ENCODE assay signal across 18 mouse cellular contexts in genomic region chr10:60622836-60623235, GRCm38 (mm10).
DNase-seq lines count a peak whose midpoint lies in the region; ATAC-seq lines count a peak whose summit lies in the region.
"Had no signal": no experiment of that assay in that cellular context is flagged by ENCODE, and none has a peak within 500 bp of the region (broad histone marks: within the 10 kb centered on the region; RNA-seq: fewer than 3 reads in every experiment).

No protein-coding gene starts in this region.

- H3K27me3 ChIP-seq in heart, embryonic 12.5 days (replicated peaks) = peaks cover 26% of the 10 kb centered on the region
- peaks cover 5% of the 10 kb centered on the region for H3K27me3 ChIP-seq in heart, embryonic 11.5 days (ENCODE audit: control insufficient read depth, insufficient read depth, low read length)
- H3K27me3 ChIP-seq: forebrain, embryonic 15.5 days; liver, embryonic 15.5 days had no signal

- no peaks in the 10 kb centered on the region for H3K4me1 ChIP-seq in heart, embryonic 12.5 days (replicated peaks)
- H3K4me1 ChIP-seq in heart, embryonic 11.5 days (ENCODE audit: control insufficient read depth, insufficient read depth, low read length) = no peaks in the 10 kb centered on the region; the same call in 1 of the 2 replicates
- H3K4me1 ChIP-seq: limb, embryonic 13.5 days; liver, embryonic 15.5 days had no signal

- 0 out of 2 replicates have a peak, but pooled peaks cover 3% of the 10 kb centered on the region for H3K9me3 ChIP-seq in heart, embryonic 12.5 days (replicated peaks)
- no peaks in the 10 kb centered on the region; the same call in 1 of the 2 replicates for H3K9me3 ChIP-seq in heart, embryonic 11.5 days (replicated peaks; ENCODE audit: control insufficient read depth, low read length)
- H3K9me3 ChIP-seq: forebrain, embryonic 15.5 days; limb, embryonic 13.5 days; liver, embryonic 15.5 days had no signal

- H3K36me3 ChIP-seq in heart, embryonic 12.5 days = no peaks in the 10 kb centered on the region
- no peaks in the 10 kb centered on the region for H3K36me3 ChIP-seq in heart, embryonic 11.5 days (ENCODE audit: control insufficient read depth, insufficient read depth, low read length)
- H3K36me3 ChIP-seq: forebrain, embryonic 15.5 days; limb, embryonic 13.5 days; liver, embryonic 15.5 days had no signal

- WGBS in heart, embryonic 12.5 days = 64% methylated on average over 12 of the region's 12 CpGs
- WGBS in heart, embryonic 11.5 days (ENCODE audit: insufficient replicate concordance) = 59% methylated on average over 12 of the region's 12 CpGs

- no peak overlapping the region for H3K27ac ChIP-seq in heart, embryonic 12.5 days (ENCODE audit: poor library complexity, severe bottlenecking)
- H3K27ac ChIP-seq in heart, embryonic 11.5 days (ENCODE audit: low read depth, low read length) = no peak overlapping the region
- H3K27ac ChIP-seq: forebrain, embryonic 15.5 days; gastrocnemius, adult 2 months; limb, embryonic 13.5 days; liver, embryonic 15.5 days had no signal

- 0 out of 2 replicates have a peak, but pooled peaks have one; percentile 18 for ATAC-seq in heart, embryonic 12.5 days (ENCODE audit: insufficient number of reproducible peaks, low FRiP score)
- no peak for ATAC-seq in heart, embryonic 11.5 days (replicated peaks; ENCODE audit: insufficient number of reproducible peaks, low FRiP score, low TSS enrichment)
- ATAC-seq: forebrain, embryonic 15.5 days; hindbrain, embryonic 16.5 days had no signal

- intact Hi-C loops in heart, postnatal 25 days (cut with DNase I) = loop anchor here (10.0 kb wide), 1 partner anchor 62 kb away; no protein-coding TSS in a partner anchor

- no peak overlapping the region for H3K4me3 ChIP-seq in heart, embryonic 12.5 days
- H3K4me3 ChIP-seq in heart, embryonic 11.5 days (ENCODE audit: low read depth, low read length) = no peak overlapping the region
- H3K4me3 ChIP-seq: erythroblast, embryonic 14.5 days; forebrain, embryonic 15.5 days; gastrocnemius, adult 2 months; limb, embryonic 13.5 days; liver, embryonic 15.5 days had no signal

- no peak overlapping the region for H3K9ac ChIP-seq in heart, embryonic 12.5 days
- H3K9ac ChIP-seq in heart, embryonic 11.5 days (ENCODE audit: low read depth, low read length) = no peak overlapping the region
- H3K9ac ChIP-seq: forebrain, embryonic 15.5 days; limb, embryonic 13.5 days; liver, embryonic 15.5 days had no signal

- no peak overlapping the region for H3K4me2 ChIP-seq in heart, embryonic 12.5 days
- no peak overlapping the region for H3K4me2 ChIP-seq in heart, embryonic 11.5 days
- H3K4me2 ChIP-seq: forebrain, embryonic 15.5 days; limb, embryonic 13.5 days; liver, embryonic 15.5 days had no signal

- DNase-seq in heart, postnatal 25 days (ENCODE audit: low spot score) = no peak
- DNase-seq in ovary, adult 18-20 months (ENCODE audit: low spot score) = peak; percentile 40
- DNase-seq in ovary, postnatal 14 days (ENCODE audit: low spot score) = no peak
- peak; percentile 14 to 43 for DNase-seq in kidney, postnatal 4 days
- no peak for DNase-seq in left cerebral cortex, adult 11 months (ENCODE audit: low spot score)
- DNase-seq in gastrocnemius, adult 8-10 months (ENCODE audit: low spot score in 2 of 2) = no peak
- DNase-seq: cerebellum, postnatal 14 days; gastrocnemius, adult 2 months; heart, adult 18-20 months; lung, postnatal 14 days; right cerebral cortex, postnatal 4 days had no signal

Comparison
In these comparisons a context has a peak if more than half of its experiments do, and no peak if none do; other contexts are left out.
1. DNase-seq: peak in ovary, adult 18-20 months (single experiment) and kidney, postnatal 4 days (2 of 2); none in heart, postnatal 25 days (single experiment), ovary, postnatal 14 days (single experiment), left cerebral cortex, adult 11 months (single experiment) and gastrocnemius, adult 8-10 months (0 of 2).